Mouse (Mus musculus): Measurements from ENCODE around the gene Msh5. TPM values are rescaled to one million over a fixed set of nuclear protein-coding genes. Genes with fewer than 3 reads are reported as not detected.
"Not testable (repeated sequence)": the region's sequence is repeated elsewhere in the genome, so short reads cannot be mapped to it uniquely, and the experiment has no call there.

Gene Msh5
- total and polyA plus RNA-seq, 3 experiments = 26.3 to 29.0 TPM; not detected in 1

- peak overlapping the region; percentile 40 for H3K27ac ChIP-seq (ENCODE audit: control insufficient read depth, low read depth, low read length)
- not testable (repeated sequence) for H3K36me3 ChIP-seq (ENCODE audit: control insufficient read depth in 1 of 2, insufficient read depth in 2 of 2, low read length in 2 of 2); H3K9ac ChIP-seq (ENCODE audit: control insufficient read depth, low read depth, low read length, poor library complexity, severe bottlenecking); H3K4me1 ChIP-seq (ENCODE audit: control insufficient read depth in 1 of 2, insufficient read depth in 2 of 2, low read length in 2 of 2); H3K4me3 ChIP-seq (ENCODE audit: control insufficient read depth in 1 of 2, insufficient read depth in 1 of 2, low read depth in 2 of 2, low read length in 2 of 2); H3K27me3 ChIP-seq (ENCODE audit: control insufficient read depth in 1 of 2, insufficient read depth in 2 of 2, low read length in 2 of 2); H3K9me3 ChIP-seq (replicated peaks; ENCODE audit: insufficient read depth, low read length)
- H3K79me2 ChIP-seq (ENCODE audit: control insufficient read depth, insufficient read depth, low read length, poor library complexity) = peaks cover 33% of the 10 kb centered on the region
- peak; percentile 58 for DNase-seq (ENCODE audit: low read depth, low spot score)
- TF ChIP-seq ZMIZ1 (IDR thresholded peaks at IDR 0.05; ENCODE audit: low read depth, low read length) (peak; percentile 41; the same call in 1 of the 2 replicates), ZNF384 (IDR thresholded peaks at IDR 0.05; ENCODE audit: low read depth, low read length) (0 out of 2 replicates have a peak, but pooled peaks have one; percentile 5), TBP (IDR thresholded peaks at IDR 0.05; ENCODE audit: low read depth, low read length) (peak; percentile 71)
Measured at GRCm38 (mm10) chr17:34995192-34995591, 51.4 kb downstream of the Msh5 start.

GRCm38 (mm10) chr17:34994751-34995150 lies 51.8 kb downstream of the Msh5 start:
- Histone ChIP-seq H3K27me3 (ENCODE audit: control insufficient read depth in 1 of 2, insufficient read depth in 2 of 2, low read length in 2 of 2) (no peaks in the 10 kb centered on the region), H3K9me3 (replicated peaks; ENCODE audit: insufficient read depth, low read length) (no peaks in the 10 kb centered on the region), H3K4me1 (ENCODE audit: control insufficient read depth in 1 of 2, insufficient read depth in 2 of 2, low read length in 2 of 2) (no peaks in the 10 kb centered on the region), H3K9ac (ENCODE audit: control insufficient read depth, low read depth, low read length, poor library complexity, severe bottlenecking) (no peak overlapping the region), H3K27ac (ENCODE audit: control insufficient read depth, low read depth, low read length) (no peak overlapping the region), H3K79me2 (ENCODE audit: control insufficient read depth, insufficient read depth, low read length, poor library complexity) (peaks cover 29% of the 10 kb centered on the region), H3K4me3 (ENCODE audit: control insufficient read depth in 1 of 2, insufficient read depth in 1 of 2, low read depth in 2 of 2, low read length in 2 of 2) (no peak overlapping the region), H3K36me3 (ENCODE audit: control insufficient read depth in 1 of 2, insufficient read depth in 2 of 2, low read length in 2 of 2) (no peaks in the 10 kb centered on the region; a peak in 2 of 4 replicates)
- peak; percentile 67 for DNase-seq (ENCODE audit: low read depth, low spot score)
- TF ChIP-seq SIN3A (IDR thresholded peaks at IDR 0.05; ENCODE audit: low read length) = 0 out of 2 replicates have a peak, but pooled peaks have one; percentile 25
- TF ChIP-seq RCOR1 (IDR thresholded peaks at IDR 0.05; ENCODE audit: low read depth, low read length) = 0 out of 2 replicates have a peak, but pooled peaks have one; percentile 46
- peak; percentile 69; the same call in 1 of the 2 replicates for TF ChIP-seq ZMIZ1 (IDR thresholded peaks at IDR 0.05; ENCODE audit: low read depth, low read length)
- TF ChIP-seq MXI1 (IDR thresholded peaks at IDR 0.05; ENCODE audit: low read depth, low read length) = no peak
- TF ChIP-seq ETS1 (IDR thresholded peaks at IDR 0.05; ENCODE audit: low read depth, low read length) = 0 out of 2 replicates have a peak, but pooled peaks have one; percentile 26
- TF ChIP-seq HCFC1 (IDR thresholded peaks at IDR 0.05; ENCODE audit: low read depth, low read length) = 0 out of 2 replicates have a peak, but pooled peaks have one; percentile 33
- no peak for TF ChIP-seq MAFK (IDR thresholded peaks at IDR 0.05; ENCODE audit: borderline replicate concordance, low read depth, low read length)
- TF ChIP-seq POLR2A (IDR thresholded peaks at IDR 0.05; ENCODE audit: control insufficient read depth in 1 of 2, insufficient read depth in 1 of 2, low read depth in 1 of 2, low read length in 2 of 2, poor library complexity in 1 of 2) = peak in 1 of 2 experiments; percentile 65; a peak in 2 of 4 replicates
- peak; percentile 99 for TF ChIP-seq POLR2AphosphoS2 (IDR thresholded peaks at IDR 0.05; ENCODE audit: low read length)
- TF ChIP-seq ELF1 (IDR thresholded peaks at IDR 0.05; ENCODE audit: low read depth, low read length) = no peak
- TF ChIP-seq CHD2 (IDR thresholded peaks at IDR 0.05; ENCODE audit: low read length) = peak; percentile 55; the same call in 1 of the 2 replicates
- TF ChIP-seq BHLHE40 (IDR thresholded peaks at IDR 0.05; ENCODE audit: borderline replicate concordance, low read depth, low read length) = 0 out of 2 replicates have a peak, but pooled peaks have one; percentile 20

- Histone ChIP-seq H3K9me3 (replicated peaks; ENCODE audit: insufficient read depth, low read length) (no peaks in the 10 kb centered on the region), H3K4me1 (ENCODE audit: control insufficient read depth in 1 of 2, insufficient read depth in 2 of 2, low read length in 2 of 2) (no peaks in the 10 kb centered on the region; a peak in 1 of 4 replicates), H3K36me3 (ENCODE audit: control insufficient read depth in 1 of 2, insufficient read depth in 2 of 2, low read length in 2 of 2) (peaks cover 0 to 6% of the 10 kb centered on the region in 2 experiments; a peak in 3 of 4 replicates), H3K4me3 (ENCODE audit: control insufficient read depth in 1 of 2, insufficient read depth in 1 of 2, low read depth in 2 of 2, low read length in 2 of 2) (no peak overlapping the region), H3K27ac (ENCODE audit: control insufficient read depth, low read depth, low read length) (no peak overlapping the region), H3K27me3 (ENCODE audit: control insufficient read depth in 1 of 2, insufficient read depth in 2 of 2, low read length in 2 of 2) (no peaks in the 10 kb centered on the region), H3K79me2 (ENCODE audit: control insufficient read depth, insufficient read depth, low read length, poor library complexity) (peaks cover 30% of the 10 kb centered on the region), H3K9ac (ENCODE audit: control insufficient read depth, low read depth, low read length, poor library complexity, severe bottlenecking) (no peak overlapping the region)
- DNase-seq (ENCODE audit: low read depth, low spot score) = peak; percentile 40
- no peak for TF ChIP-seq HCFC1 (IDR thresholded peaks at IDR 0.05; ENCODE audit: low read depth, low read length)
- TF ChIP-seq MYC (IDR thresholded peaks at IDR 0.05; ENCODE audit: low read depth, low read length) = no peak
- TF ChIP-seq ZNF384 (IDR thresholded peaks at IDR 0.05; ENCODE audit: low read depth, low read length) = no peak
- peak; percentile 33; the same call in 1 of the 2 replicates for TF ChIP-seq SMC3 (IDR thresholded peaks at IDR 0.05; ENCODE audit: low read depth, low read length)
- no peak for TF ChIP-seq TBP (IDR thresholded peaks at IDR 0.05; ENCODE audit: low read depth, low read length)
- peak; percentile 11 to 39 (median 23); a peak in 3 of 6 replicates for TF ChIP-seq CTCF (IDR thresholded peaks at IDR 0.05 in 2 of 3, conservative IDR thresholded peaks at IDR 0.05 in 1 of 3; ENCODE audit: control insufficient read depth in 1 of 3, insufficient read depth in 1 of 3, low read depth in 2 of 3, low read length in 3 of 3, poor library complexity in 1 of 3, severe bottlenecking in 1 of 3)
Measured at GRCm38 (mm10) chr17:34984218-34984617, 62.3 kb downstream of the Msh5 start.

Measured in MEL (cell line).